Mouse (Mus musculus): ENCODE measurements at regions not wholly inside any gene's neighbourhood (a gene's known extent, or its start where the extent isn't known, plus 50 kb on each side); places are given as distances from the start of the nearest gene placed in this dataset.
"Not testable (repeated sequence)": the region's sequence is repeated elsewhere in the genome, so short reads cannot be mapped to it uniquely, and the experiment has no call there.

DNA sequence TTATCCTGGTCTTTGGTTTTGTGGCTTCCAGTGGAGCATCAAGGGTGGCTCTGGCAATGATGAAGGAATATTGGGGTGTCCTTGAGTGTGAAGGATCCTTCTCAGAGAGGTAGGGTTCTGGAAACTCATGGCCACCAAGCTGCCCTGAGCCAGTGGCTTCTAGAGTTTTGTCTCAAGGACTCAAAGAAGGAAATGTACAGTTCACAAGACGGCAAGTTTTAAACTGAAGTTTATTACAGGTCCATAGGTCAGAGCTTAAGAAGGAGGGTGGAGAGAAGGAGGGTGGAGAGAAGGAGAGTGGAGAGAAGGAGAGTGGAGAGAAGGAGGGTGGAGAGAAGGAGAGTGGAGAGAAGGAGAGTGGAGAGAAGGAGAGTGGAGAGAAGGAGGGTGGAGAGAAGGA lies 178.0 kb downstream of the Wdr11 start:
- not testable (repeated sequence) for DNase-seq (ENCODE audit: low spot score in 2 of 2)

GRCm38 (mm10) chr7:129771876-129772275 lies 180.2 kb downstream of the Wdr11 start:
- DNase-seq (ENCODE audit: low spot score in 2 of 2): no peak

GRCm38 (mm10) chr7:129772540-129773331 lies 181.1 kb downstream of the Wdr11 start:
- DNase-seq (ENCODE audit: low spot score in 2 of 2): no peak

DNA sequence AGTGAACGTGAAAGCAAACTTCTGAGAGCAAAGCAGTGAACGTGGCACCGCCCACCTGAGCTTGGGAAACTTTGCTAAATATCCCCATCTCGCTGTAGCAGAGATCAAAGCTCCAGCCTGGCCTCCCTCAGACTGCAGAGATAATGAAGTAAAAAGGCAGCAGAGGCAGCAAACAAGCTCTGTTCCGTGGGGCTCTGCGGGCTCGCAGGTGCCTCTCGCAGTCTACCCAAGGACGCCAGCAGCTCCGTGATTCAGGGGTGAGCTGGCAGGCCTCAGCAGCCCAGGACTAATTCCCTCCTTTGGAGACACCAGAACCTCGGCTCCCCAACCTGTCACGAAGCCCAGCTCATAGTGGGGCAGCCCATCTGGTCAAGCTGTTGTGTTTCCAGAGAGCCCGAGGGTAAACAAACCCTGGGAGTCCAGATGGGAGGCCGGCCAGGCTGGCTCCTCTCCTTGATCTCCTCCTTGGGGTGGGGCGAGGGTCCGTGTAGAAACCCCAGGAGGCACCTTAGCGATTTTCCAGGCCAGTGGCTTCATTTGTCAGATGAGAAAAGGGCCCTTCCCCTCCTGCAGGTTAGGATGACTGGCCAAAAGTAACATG lies 182.7 kb downstream of the Wdr11 start:
- no peak for DNase-seq (ENCODE audit: low spot score in 2 of 2)

- DNase-seq (ENCODE audit: low spot score in 2 of 2): no peak
Measured at GRCm38 (mm10) chr7:129775189-129775588, 183.5 kb downstream of the Wdr11 start.

DNA sequence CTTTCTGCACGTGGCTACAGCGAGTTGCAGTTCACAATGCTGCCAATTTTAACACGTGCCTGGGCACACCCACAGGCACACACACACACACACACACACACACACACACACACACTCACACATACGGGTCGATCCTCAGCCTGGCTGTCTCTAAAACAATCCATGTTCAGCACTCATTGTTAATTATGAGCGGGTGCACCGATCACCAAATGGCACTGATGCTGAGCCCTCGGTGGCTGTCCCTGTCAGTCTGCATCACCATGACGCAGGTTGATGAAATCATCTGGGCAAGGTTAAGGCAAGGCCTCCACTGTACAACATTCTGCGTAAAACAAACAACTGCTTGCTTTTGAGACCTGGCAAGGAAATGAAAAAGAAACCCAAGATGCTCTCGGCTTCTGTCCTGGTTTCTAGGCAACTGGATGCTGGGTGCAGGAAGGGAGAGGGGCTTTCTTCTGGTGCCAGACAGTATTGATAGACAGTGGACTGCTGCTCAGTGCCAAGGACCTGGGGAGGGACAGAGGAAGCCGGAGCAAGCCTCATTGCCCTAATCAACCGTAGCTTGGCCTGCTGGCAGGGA lies 187.3 kb downstream of the Wdr11 start:
- DNase-seq (ENCODE audit: low spot score in 2 of 2): peak; percentile 28 to 58

DNA sequence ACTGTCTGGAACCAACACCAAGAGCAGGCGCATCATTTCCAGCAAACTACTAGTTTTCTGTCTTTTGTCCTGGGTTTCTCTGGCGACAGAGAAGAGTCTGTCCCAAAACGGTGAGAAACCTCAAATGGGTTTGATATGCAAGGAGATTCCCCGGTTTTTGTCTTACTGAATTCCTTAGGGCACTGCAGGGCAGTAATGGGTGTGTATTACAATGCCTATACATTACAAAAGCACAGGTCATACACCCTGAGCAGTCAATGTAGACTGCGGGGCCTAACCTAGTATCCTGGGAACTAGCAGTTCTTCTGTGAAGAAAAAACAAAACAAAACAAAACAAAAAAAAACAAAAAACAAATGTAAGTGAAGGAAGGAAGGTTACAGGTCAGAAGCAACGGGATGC lies 188.3 kb downstream of the Wdr11 start:
- DNase-seq (ENCODE audit: low spot score in 2 of 2): no peak

DNA sequence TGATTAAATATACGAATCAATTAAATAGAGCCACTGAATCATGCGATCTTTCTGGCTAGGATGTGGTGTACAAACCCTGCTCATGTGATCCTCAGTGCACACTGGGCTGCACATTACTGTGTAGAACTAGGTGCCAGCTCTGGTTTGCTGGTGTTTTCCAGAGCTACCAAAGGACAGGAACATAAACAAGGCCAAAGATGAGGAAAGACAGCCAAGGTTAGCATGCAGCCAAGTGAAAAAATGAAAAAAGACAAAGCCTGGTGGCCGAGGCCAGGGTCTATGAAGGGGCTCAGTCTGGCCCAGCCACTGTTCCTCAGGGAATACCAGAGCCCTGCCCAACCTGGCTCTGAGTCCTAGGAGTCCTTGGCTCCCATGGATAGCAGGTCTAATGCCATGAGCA lies 190.1 kb downstream of the Wdr11 start:
- peak in 1 of 2 experiments; percentile 41 for DNase-seq (ENCODE audit: low spot score in 2 of 2)

DNA sequence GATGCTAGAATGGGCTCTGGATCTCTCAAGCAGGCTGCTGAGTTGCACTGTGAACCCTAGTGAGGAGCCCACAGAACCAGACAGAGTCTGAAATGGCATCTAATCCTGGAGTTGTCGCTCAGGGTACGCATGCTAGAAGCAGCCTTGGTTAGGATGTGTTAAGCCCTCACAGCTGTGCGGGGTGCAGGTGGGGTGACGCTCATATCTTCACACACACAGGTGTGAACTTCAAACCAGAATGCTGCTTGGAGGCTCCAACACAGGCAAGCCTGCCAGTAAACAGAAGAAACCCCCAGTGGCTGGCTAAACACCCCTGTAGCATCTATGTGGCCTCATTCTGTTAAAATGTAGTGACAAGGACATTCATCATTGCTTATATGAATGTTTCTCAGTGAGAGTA lies 193.3 kb downstream of the Wdr11 start:
- no peak for DNase-seq (ENCODE audit: low spot score in 2 of 2)

GRCm38 (mm10) chr7:129787011-129787410 lies 195.3 kb downstream of the Wdr11 start:
- DNase-seq (ENCODE audit: low spot score in 2 of 2): peak in 1 of 2 experiments; percentile 36

- DNase-seq (ENCODE audit: low spot score in 2 of 2): peak in 1 of 2 experiments; percentile 71
Measured at GRCm38 (mm10) chr7:129787736-129788135, 196.1 kb downstream of the Wdr11 start.

DNA sequence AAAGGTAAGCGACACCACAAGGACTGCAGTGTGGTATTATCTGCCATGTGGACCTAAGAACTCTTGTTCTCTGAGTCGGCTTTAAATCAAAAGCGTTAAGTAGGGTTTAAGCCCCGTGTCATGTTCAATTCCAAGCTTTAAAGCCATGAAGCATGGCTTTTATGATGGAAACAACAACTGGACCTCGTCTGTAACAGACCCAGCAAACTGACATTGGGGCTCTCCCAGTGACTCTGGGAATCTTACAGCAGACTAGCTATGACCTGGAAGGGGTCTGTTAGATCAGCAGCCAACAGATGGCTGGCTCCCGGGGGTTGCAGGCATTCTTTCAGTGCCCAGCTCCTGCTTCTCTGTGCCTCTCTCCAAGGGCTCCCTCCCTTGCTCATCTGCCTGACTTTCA lies 197.8 kb downstream of the Wdr11 start:
- DNase-seq (ENCODE audit: low spot score in 2 of 2): no peak

DNA sequence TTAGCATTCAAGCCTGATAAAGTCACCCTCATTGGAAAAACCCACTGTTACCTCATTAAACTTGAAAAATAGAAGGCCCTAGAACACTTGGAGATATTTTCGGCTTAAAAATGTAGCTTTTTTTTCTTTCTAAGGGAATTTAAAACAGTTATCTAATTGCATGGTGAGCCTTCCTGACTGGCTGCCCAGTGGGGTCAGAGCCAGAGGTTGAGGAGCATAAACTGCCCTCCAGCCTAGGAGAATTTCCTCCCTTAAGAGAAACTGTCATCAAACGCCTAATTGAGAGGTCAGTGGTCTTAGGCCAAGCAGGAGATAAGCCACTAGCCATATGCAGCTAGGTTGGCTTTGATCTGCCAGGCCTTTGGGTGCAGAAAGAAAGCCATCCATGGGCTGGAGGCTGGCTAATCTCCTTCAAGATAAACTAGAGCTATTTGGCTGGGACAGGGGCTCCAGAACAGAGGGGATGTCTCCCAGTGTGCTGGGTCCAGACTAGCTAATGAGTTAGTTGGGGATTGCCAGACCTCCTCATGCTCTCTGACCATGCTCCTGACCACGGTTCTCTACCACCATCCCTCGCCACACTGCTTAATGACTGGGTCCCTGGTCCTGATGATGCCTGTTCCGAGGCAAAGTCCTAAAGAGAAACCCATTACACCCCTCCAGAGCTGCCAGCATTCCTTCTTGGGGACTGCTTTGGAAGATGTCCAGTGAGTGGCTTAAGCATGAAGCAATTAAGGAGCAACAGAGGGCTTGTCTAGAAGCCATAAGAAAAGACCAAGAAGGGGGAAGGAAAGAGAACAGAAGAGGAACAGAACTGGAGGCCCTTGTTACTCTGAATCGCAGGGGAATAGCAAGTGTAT lies 199.2 kb downstream of the Wdr11 start:
- no peak for DNase-seq (ENCODE audit: low spot score in 2 of 2)

DNA sequence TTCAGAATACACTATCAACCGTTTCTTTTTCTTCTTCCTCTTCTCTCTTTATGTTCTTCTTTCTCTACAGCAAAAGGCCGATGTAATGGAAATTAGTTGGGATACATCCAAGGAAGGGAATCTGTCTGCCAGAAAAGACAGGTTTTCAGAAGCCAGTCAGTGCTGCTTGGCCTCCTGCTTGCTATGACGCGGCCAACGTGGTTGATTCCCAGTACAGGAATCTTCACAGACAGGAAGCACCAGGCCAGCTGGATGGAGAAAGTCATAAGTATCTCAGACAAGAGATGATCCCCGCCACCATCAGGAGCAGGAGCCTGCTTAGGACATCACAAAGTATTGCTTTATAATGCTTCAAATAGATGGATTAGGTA lies 199.8 kb downstream of the Wdr11 start:
- peak in 1 of 2 experiments; percentile 61 for DNase-seq (ENCODE audit: low spot score in 2 of 2)

GRCm38 (mm10) chr7:129793733-129794132 lies 202.1 kb downstream of the Wdr11 start:
- DNase-seq (ENCODE audit: low spot score in 2 of 2): no peak

DNA sequence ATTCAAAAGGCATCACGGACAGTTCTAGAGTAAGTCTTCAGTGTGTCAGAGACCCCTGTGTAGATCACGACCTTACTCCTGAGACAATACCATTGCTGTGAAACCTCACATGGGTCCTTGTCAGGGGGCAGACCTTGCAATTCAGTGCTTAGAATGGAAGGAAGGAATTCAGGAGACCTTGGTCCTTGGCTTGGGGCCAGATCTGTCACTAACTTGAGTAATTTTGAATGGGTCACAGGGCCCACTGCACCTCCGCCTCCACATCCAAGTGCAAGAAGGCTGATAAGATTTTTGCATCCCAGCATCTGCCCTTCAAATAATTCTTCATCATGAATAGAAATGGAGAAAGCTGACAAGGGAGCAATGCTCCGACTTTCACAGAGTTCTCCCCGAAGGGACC lies 202.6 kb downstream of the Wdr11 start:
- DNase-seq (ENCODE audit: low spot score in 2 of 2): no peak

- no peak for DNase-seq (ENCODE audit: low spot score in 2 of 2)
Measured at GRCm38 (mm10) chr7:129798525-129798924, 206.9 kb downstream of the Wdr11 start.

GRCm38 (mm10) chr7:129800461-129800867 lies 208.8 kb downstream of the Wdr11 start:
- DNase-seq (ENCODE audit: low spot score in 2 of 2): no peak

- peak in 1 of 2 experiments; percentile 31 for DNase-seq (ENCODE audit: low spot score in 2 of 2)
Measured at GRCm38 (mm10) chr7:129801431-129801847, 209.8 kb downstream of the Wdr11 start.

- DNase-seq (ENCODE audit: low spot score in 2 of 2): no peak
Measured at GRCm38 (mm10) chr7:129802168-129802567, 210.5 kb downstream of the Wdr11 start.

GRCm38 (mm10) chr7:129805340-129805739 lies 213.7 kb downstream of the Wdr11 start:
- DNase-seq (ENCODE audit: low spot score in 2 of 2): no peak

DNA sequence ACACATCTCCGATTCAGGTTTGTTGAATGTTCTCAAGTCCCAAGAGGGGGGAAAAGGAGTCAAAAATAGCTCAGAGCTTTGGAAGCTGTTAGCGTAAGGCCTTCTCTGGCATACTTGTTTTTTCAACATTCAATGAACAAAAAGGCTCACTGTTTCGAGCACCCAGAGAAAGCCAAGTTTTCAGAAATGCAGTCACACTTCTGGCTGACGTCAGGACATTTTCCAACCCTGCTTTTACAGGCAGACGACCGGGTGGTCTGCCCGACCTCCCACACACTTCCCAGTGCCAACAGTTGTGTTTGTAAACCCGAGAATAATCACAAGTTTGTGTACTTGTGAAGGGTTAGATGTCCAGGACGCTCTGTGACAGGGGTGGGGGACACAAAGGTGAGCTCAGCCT lies 218.5 kb downstream of the Wdr11 start:
- DNase-seq (ENCODE audit: low spot score in 2 of 2): peak in 1 of 2 experiments; percentile 36
